Mouse (Mus musculus): Measurements from ENCODE around the gene Gga3. TPM values are rescaled to one million over a fixed set of nuclear protein-coding genes. Genes with fewer than 3 reads are reported as not detected.

The Gga3 gene
- 18.0 and 29.5 TPM in 2 replicates for polyA plus RNA-seq (2012; rRNA removed)

GRCm38 (mm10) chr11:115603476-115604303 is at the start of gene Gga3, which contains the start of gene Mrps7:
Gene Gga3 (minus strand): TSS chr11:115604051.
Gene Mrps7 (plus strand): TSS chr11:115603925.

GRCm38 (mm10) chr11:115627705-115628464 is 24.0 kb upstream of the Gga3 start, which contains the start of gene Slc25a19:
Gene Slc25a19 (minus strand): TSS chr11:115628295.

DNA sequence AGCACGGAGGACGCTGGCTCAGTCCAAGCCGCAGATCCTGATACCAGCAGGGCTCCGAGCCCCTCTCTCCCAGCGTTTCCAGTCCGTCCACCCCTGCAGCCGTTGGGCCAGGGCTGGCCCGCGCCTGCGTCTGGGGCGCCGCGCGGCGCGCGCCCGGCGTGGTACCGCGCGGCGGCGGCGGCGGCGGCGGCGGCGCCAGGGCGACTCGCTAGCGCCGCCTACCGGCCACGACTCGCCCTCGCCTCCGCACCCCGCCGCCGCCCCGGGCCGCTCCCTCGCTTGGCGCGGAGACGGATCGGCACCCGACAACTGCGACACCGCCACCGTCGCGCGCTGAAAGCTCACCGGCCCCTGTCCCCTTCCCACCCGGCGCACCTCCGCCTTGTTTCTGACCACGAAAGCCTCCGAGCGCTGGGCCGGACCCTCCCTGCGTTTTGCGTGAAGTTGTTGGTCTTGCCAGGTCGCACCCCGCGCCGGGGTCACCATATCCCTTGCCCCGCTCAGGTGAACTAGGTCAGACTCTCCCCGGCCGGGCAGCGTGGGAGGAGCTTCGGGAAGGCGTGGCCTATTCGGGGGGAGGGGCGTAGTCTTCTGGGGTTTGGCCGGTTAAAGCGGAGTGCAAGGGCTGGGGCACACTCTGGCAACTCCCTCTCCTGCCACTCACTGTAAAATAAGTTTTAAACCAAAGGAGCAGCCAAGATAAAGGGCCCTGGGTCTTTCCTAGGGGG is 8.7 kb upstream of the Gga3 start, which contains the start of gene Mif4gd:
Gene Mif4gd (minus strand): TSS at position 560 of the 728 bp plus-strand sequence.

GRCm38 (mm10) chr11:115564064-115564809 is 39.6 kb downstream of the Gga3 start, which contains the start of gene Nup85:
Gene Nup85 (plus strand): TSS chr11:115564434.

DNA sequence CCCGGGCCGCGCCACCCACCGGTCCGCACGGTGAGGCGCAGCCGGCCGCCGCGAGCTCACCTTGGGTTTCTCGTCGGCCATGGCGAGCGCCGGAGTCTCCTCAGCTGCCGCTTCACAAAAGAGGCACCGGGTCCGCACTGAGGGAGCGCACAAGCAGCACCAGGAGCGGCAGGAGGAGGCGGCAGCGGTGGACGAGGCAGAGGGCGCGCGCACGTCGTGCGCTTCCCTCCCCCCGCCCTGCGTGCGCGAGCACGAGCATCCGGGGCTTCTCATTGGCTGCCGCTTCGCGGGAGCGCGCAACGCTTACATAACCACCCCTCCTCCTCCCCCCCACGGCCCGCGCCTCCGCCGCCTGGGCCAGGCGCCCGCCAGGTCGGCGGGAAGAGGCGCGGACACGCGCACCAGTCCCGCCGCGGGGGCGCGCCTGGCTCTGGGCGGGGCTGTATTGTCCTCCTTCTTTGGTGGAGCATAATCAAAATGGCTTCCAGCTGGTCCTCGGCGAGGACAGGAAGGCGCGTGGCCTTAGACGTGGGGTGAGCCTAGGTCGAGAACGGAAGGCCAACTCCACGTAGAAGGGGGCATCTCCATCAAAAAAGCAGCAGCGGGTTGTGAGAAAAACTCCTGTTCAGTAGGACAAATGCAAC is 67.7 kb downstream of the Gga3 start, which contains the start of gene Sumo2:
Gene Sumo2 (minus strand): TSS at position 239 of the 644 bp plus-strand sequence.

Other genes with a start within 250 kb of the Gga3 start
- gene Hid1, start 236.3 kb downstream of the Gga3 start, polyA plus RNA-seq (2012; rRNA removed), result 154 and 170 TPM in 2 replicates
- gene Cdr2l, start 222.1 kb downstream of the Gga3 start, polyA plus RNA-seq (2012; rRNA removed), result 15.9 and 17.5 TPM in 2 replicates
- gene Mrpl58, start 200.3 kb downstream of the Gga3 start, polyA plus RNA-seq (2012; rRNA removed), result 62.6 and 65.1 TPM in 2 replicates
- 70.2 and 90.1 TPM in 2 replicates for gene Atp5h, start 184.1 kb downstream of the Gga3 start, polyA plus RNA-seq (2012; rRNA removed)
- gene Kctd2, start 183.9 kb downstream of the Gga3 start, polyA plus RNA-seq (2012; rRNA removed), result 24.0 and 31.1 TPM in 2 replicates
- 0.38 and 0.44 TPM in 2 replicates for gene Trim80, start 163.5 kb downstream of the Gga3 start, polyA plus RNA-seq (2012; rRNA removed)
- gene Slc16a5, start 141.6 kb downstream of the Gga3 start, polyA plus RNA-seq (2012; rRNA removed), result 96.1 and 135 TPM in 2 replicates
- gene Armc7, start 128.4 kb downstream of the Gga3 start, polyA plus RNA-seq (2012; rRNA removed), result 13.3 and 13.4 TPM in 2 replicates
- 128 and 130 TPM in 2 replicates for gene Nt5c, start 112.2 kb downstream of the Gga3 start, polyA plus RNA-seq (2012; rRNA removed)
- gene Jpt1, start 89.7 kb downstream of the Gga3 start, polyA plus RNA-seq (2012; rRNA removed), result 314 and 446 TPM in 2 replicates
- 24.5 and 24.8 TPM in 2 replicates for gene Sumo2, start 67.8 kb downstream of the Gga3 start, polyA plus RNA-seq (2012; rRNA removed)
- gene Nup85, start 39.6 kb downstream of the Gga3 start, polyA plus RNA-seq (2012; rRNA removed), result 25.9 and 31.4 TPM in 2 replicates
- 15.9 and 19.3 TPM in 2 replicates for gene Mrps7, start 126 bp downstream of the Gga3 start, polyA plus RNA-seq (2012; rRNA removed)
- 87.1 and 118 TPM in 2 replicates for gene Mif4gd, start 8.9 kb upstream of the Gga3 start, polyA plus RNA-seq (2012; rRNA removed)
- 29.7 and 37.1 TPM in 2 replicates for gene Slc25a19, start 24.2 kb upstream of the Gga3 start, polyA plus RNA-seq (2012; rRNA removed)
- gene Grb2, start 104.5 kb upstream of the Gga3 start, polyA plus RNA-seq (2012; rRNA removed), result 41.4 and 42.7 TPM in 2 replicates
- gene Tmem94, start 161.4 kb upstream of the Gga3 start, polyA plus RNA-seq (2012; rRNA removed), result 156 and 168 TPM in 2 replicates
- gene Caskin2, start 209.6 kb upstream of the Gga3 start, polyA plus RNA-seq (2012; rRNA removed), result 85.6 and 103 TPM in 2 replicates
- 48.2 and 53.0 TPM in 2 replicates for gene Tsen54, start 210.7 kb upstream of the Gga3 start, polyA plus RNA-seq (2012; rRNA removed)
- gene Llgl2, start 220.0 kb upstream of the Gga3 start, polyA plus RNA-seq (2012; rRNA removed), result 301 and 349 TPM in 2 replicates

Measured in colon, adult 2 months (tissue).